Mouse (Mus musculus): ENCODE data around the gene Pdap1. TPM values are rescaled to one million over a fixed set of nuclear protein-coding genes. Genes with fewer than 3 reads are reported as not detected.

Gene Pdap1
- total and polyA plus RNA-seq, 3 experiments: 104 to 301 TPM; not detected in 1

GRCm38 (mm10) chr5:145118461-145118860 lies 21.6 kb downstream of the Pdap1 start:
- Histone ChIP-seq H3K9ac (ENCODE audit: control insufficient read depth, low read depth, low read length, poor library complexity, severe bottlenecking) (no peak overlapping the region), H3K36me3 (ENCODE audit: control insufficient read depth in 1 of 2, insufficient read depth in 2 of 2, low read length in 2 of 2) (peaks cover 3 to 13% of the 10 kb centered on the region in 2 experiments)

GRCm38 (mm10) chr5:145118005-145118404 lies 22.0 kb downstream of the Pdap1 start:
- DNase-seq (ENCODE audit: low read depth, low spot score): no peak
- no peak overlapping the region for H3K27ac ChIP-seq (ENCODE audit: control insufficient read depth, low read depth, low read length)
- H3K4me1 ChIP-seq (ENCODE audit: control insufficient read depth in 1 of 2, insufficient read depth in 2 of 2, low read length in 2 of 2): peaks cover 4 to 18% of the 10 kb centered on the region in 2 experiments; a peak in 3 of 4 replicates
- peaks cover 3 to 13% of the 10 kb centered on the region in 2 experiments for H3K36me3 ChIP-seq (ENCODE audit: control insufficient read depth in 1 of 2, insufficient read depth in 2 of 2, low read length in 2 of 2)
- H3K4me3 ChIP-seq (ENCODE audit: control insufficient read depth in 1 of 2, insufficient read depth in 1 of 2, low read depth in 2 of 2, low read length in 2 of 2): no peak overlapping the region
- no peak for TF ChIP-seq TCF12 (IDR thresholded peaks at IDR 0.05; ENCODE audit: low read depth, low read length)
- TF ChIP-seq USF1 (IDR thresholded peaks at IDR 0.05; ENCODE audit: low read depth, low read length): no peak
- no peak for TF ChIP-seq ZC3H11A (IDR thresholded peaks at IDR 0.05; ENCODE audit: low read depth, low read length)
- TF ChIP-seq ETS1 (IDR thresholded peaks at IDR 0.05; ENCODE audit: low read depth, low read length): no peak
- no peak for TF ChIP-seq NELFE (IDR thresholded peaks at IDR 0.05; ENCODE audit: low read depth, low read length)
- TF ChIP-seq POLR2AphosphoS2 (IDR thresholded peaks at IDR 0.05; ENCODE audit: low read length): no peak
- no peak for TF ChIP-seq GABPA (IDR thresholded peaks at IDR 0.05; ENCODE audit: low read depth, low read length)
- TF ChIP-seq MAX (IDR thresholded peaks at IDR 0.05; ENCODE audit: low read length): no peak
- TF ChIP-seq RAD21 (IDR thresholded peaks at IDR 0.05; ENCODE audit: low read depth, low read length): no peak
- no peak overlapping the region for H3K9ac ChIP-seq (ENCODE audit: control insufficient read depth, low read depth, low read length, poor library complexity, severe bottlenecking)
- no peaks in the 10 kb centered on the region for H3K27me3 ChIP-seq (ENCODE audit: control insufficient read depth in 1 of 2, insufficient read depth in 2 of 2, low read length in 2 of 2)
- H3K9me3 ChIP-seq (replicated peaks; ENCODE audit: insufficient read depth, low read length): no peaks in the 10 kb centered on the region
- peaks cover 58% of the 10 kb centered on the region for H3K79me2 ChIP-seq (ENCODE audit: control insufficient read depth, insufficient read depth, low read length, poor library complexity)

More at GRCm38 (mm10) chr5:145118461-145118860, 21.6 kb downstream of the Pdap1 start:
- no peak for DNase-seq (ENCODE audit: low read depth, low spot score)
- Histone ChIP-seq H3K27ac (ENCODE audit: control insufficient read depth, low read depth, low read length) (no peak overlapping the region), H3K4me3 (ENCODE audit: control insufficient read depth in 1 of 2, insufficient read depth in 1 of 2, low read depth in 2 of 2, low read length in 2 of 2) (no peak overlapping the region), H3K4me1 (ENCODE audit: control insufficient read depth in 1 of 2, insufficient read depth in 2 of 2, low read length in 2 of 2) (peaks cover 4 to 18% of the 10 kb centered on the region in 2 experiments; a peak in 3 of 4 replicates), H3K27me3 (ENCODE audit: control insufficient read depth in 1 of 2, insufficient read depth in 2 of 2, low read length in 2 of 2) (no peaks in the 10 kb centered on the region), H3K79me2 (ENCODE audit: control insufficient read depth, insufficient read depth, low read length, poor library complexity) (peaks cover 58% of the 10 kb centered on the region), H3K9me3 (replicated peaks; ENCODE audit: insufficient read depth, low read length) (no peaks in the 10 kb centered on the region)
- TF ChIP-seq ZMIZ1 (IDR thresholded peaks at IDR 0.05; ENCODE audit: low read depth, low read length): no peak
- no peak for TF ChIP-seq POLR2AphosphoS2 (IDR thresholded peaks at IDR 0.05; ENCODE audit: low read length)
- no peak for TF ChIP-seq MAZ (IDR thresholded peaks at IDR 0.05; ENCODE audit: low read depth, low read length)
- no peak for TF ChIP-seq MEF2A (IDR thresholded peaks at IDR 0.05; ENCODE audit: extremely low read depth, insufficient replicate concordance, low read depth, low read length, poor library complexity, severe bottlenecking)
- TF ChIP-seq POLR2AphosphoS5 (IDR thresholded peaks at IDR 0.05; ENCODE audit: borderline replicate concordance, low read depth, low read length): no peak
- no peak for TF ChIP-seq ELF1 (IDR thresholded peaks at IDR 0.05; ENCODE audit: low read depth, low read length)
- no peak for TF ChIP-seq NELFE (IDR thresholded peaks at IDR 0.05; ENCODE audit: low read depth, low read length)
- TF ChIP-seq RCOR1 (IDR thresholded peaks at IDR 0.05; ENCODE audit: low read depth, low read length): no peak
- no peak for TF ChIP-seq USF1 (IDR thresholded peaks at IDR 0.05; ENCODE audit: low read depth, low read length)
- no peak for TF ChIP-seq GATA1 (IDR thresholded peaks at IDR 0.05; ENCODE audit: low read depth, low read length)
- no peak for TF ChIP-seq ZC3H11A (IDR thresholded peaks at IDR 0.05; ENCODE audit: low read depth, low read length)
- no peak for TF ChIP-seq EP300 (IDR thresholded peaks at IDR 0.05; ENCODE audit: low read depth in 1 of 2, low read length in 2 of 2)
- TF ChIP-seq RAD21 (IDR thresholded peaks at IDR 0.05; ENCODE audit: low read depth, low read length): no peak
- TF ChIP-seq CTCF (IDR thresholded peaks at IDR 0.05 in 2 of 3, conservative IDR thresholded peaks at IDR 0.05 in 1 of 3; ENCODE audit: control insufficient read depth in 1 of 3, insufficient read depth in 1 of 3, low read depth in 2 of 3, low read length in 3 of 3, poor library complexity in 1 of 3, severe bottlenecking in 1 of 3): no peak
- TF ChIP-seq USF2 (IDR thresholded peaks at IDR 0.05; ENCODE audit: borderline replicate concordance in 1 of 2, insufficient read depth in 1 of 2, low read depth in 1 of 2, low read length in 2 of 2): no peak
- no peak for TF ChIP-seq TAL1 (IDR thresholded peaks at IDR 0.05; ENCODE audit: low read length)
- TF ChIP-seq UBTF (IDR thresholded peaks at IDR 0.05; ENCODE audit: borderline replicate concordance, insufficient read depth, low read depth, low read length): no peak

Measured in MEL (cell line).